Comparison of ENCODE assay signal across 13 mouse cellular contexts in the genomic region with DNA sequence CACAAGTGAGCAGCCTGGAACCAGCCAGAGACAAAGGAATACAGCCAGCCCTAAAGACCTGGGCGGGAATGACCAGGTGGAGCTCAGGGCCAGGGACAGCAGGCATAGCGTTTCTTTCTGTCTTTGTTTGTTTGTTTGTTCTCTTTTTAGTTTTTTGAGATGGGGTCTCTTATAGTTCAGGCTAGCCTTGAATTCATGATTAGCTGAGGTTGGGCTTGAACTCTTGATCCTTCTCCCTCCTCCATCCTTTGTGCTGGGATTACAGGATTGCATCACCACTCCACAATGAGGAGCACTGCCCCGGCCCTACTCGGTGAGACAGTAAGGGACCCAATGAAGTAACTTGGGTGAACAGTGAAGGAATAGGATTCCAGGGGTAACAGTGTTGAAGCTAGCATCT. TPM values are rescaled to one million over a fixed set of nuclear protein-coding genes. Genes with fewer than 3 reads are reported as not detected.
DNase-seq lines count a peak whose midpoint lies in the region; ATAC-seq and TF ChIP-seq lines count a peak whose summit lies in the region.
"Had no signal": no experiment of that assay in that cellular context is flagged by ENCODE, and none has a peak within 500 bp of the region (broad histone marks: within the 10 kb centered on the region; RNA-seq: fewer than 3 reads in every experiment).

No protein-coding gene starts in this region.

- H3K4me3 ChIP-seq in cerebellum, adult 2 months (replicated peaks; ENCODE audit: insufficient read depth, low read depth, low read length), result no peak overlapping the region
- H3K4me3 ChIP-seq in C2C12 (ENCODE audit: insufficient read depth, poor library complexity, severe bottlenecking), result no peak overlapping the region
- peak overlapping the region; percentile 25 for H3K4me3 ChIP-seq in forebrain, embryonic 16.5 days (replicated peaks; ENCODE audit: low read length)
- H3K4me3 ChIP-seq in midbrain, embryonic 13.5 days (replicated peaks), result peak overlapping the region; percentile 49

- H3K9ac ChIP-seq in forebrain, embryonic 16.5 days (replicated peaks; ENCODE audit: low read depth, low read length), result peak overlapping the region; percentile 4; the same call in 1 of the 2 replicates
- peak overlapping the region; percentile 65; the same call in 1 of the 2 replicates for H3K9ac ChIP-seq in midbrain, embryonic 13.5 days (replicated peaks)

- no peak for DNase-seq in cerebellum, adult 2 months
- DNase-seq in cerebellum, postnatal 36 days, result no peak
- DNase-seq in gastrocnemius, postnatal 14 days, result no peak
- no peak for DNase-seq in right cerebral cortex, adult 2 months (ENCODE audit: low spot score in 2 of 2)
- no peak for DNase-seq in lung, postnatal 10 days

- no peaks in the 10 kb centered on the region for H3K9me3 ChIP-seq in forebrain, embryonic 16.5 days (ENCODE audit: control insufficient read depth, low read length)
- H3K9me3 ChIP-seq in midbrain, embryonic 13.5 days, result no peaks in the 10 kb centered on the region

- no peak overlapping the region for H3ac ChIP-seq in C2C12 (ENCODE audit: control insufficient read depth, insufficient read length, low read depth)

- WGBS in cerebellum, adult 2 months, result 25% methylated on average over 4 of the region's 4 CpGs
- 18% methylated on average over 4 of the region's 4 CpGs for WGBS in forebrain, embryonic 16.5 days
- 8% methylated on average over 4 of the region's 4 CpGs for WGBS in midbrain, embryonic 13.5 days

- peaks cover 46% of the 10 kb centered on the region for H3K4me1 ChIP-seq in cerebellum, adult 2 months (ENCODE audit: control insufficient read depth, insufficient read depth, low read length)
- peaks cover 53% of the 10 kb centered on the region for H3K4me1 ChIP-seq in forebrain, embryonic 16.5 days (replicated peaks; ENCODE audit: control insufficient read depth, insufficient read depth, low read length)
- peaks cover 71% of the 10 kb centered on the region for H3K4me1 ChIP-seq in midbrain, embryonic 13.5 days (replicated peaks)

- peak overlapping the region; percentile 77 for H3K27ac ChIP-seq in cerebellum, adult 2 months (ENCODE audit: insufficient read depth, low read length)
- peak overlapping the region; percentile 94 for H3K27ac ChIP-seq in forebrain, embryonic 16.5 days (ENCODE audit: low read length)
- peak overlapping the region; percentile 99 for H3K27ac ChIP-seq in midbrain, embryonic 13.5 days
- H3K27ac ChIP-seq: gastrocnemius, adult 2 months had no signal

- no peaks in the 10 kb centered on the region for H3K36me3 ChIP-seq in C2C12 (ENCODE audit: control insufficient read depth, insufficient read depth)
- H3K36me3 ChIP-seq in forebrain, embryonic 16.5 days (ENCODE audit: control insufficient read depth, insufficient read depth), result no peaks in the 10 kb centered on the region
- no peaks in the 10 kb centered on the region for H3K36me3 ChIP-seq in midbrain, embryonic 13.5 days

- peak overlapping the region; percentile 46 for H3K4me2 ChIP-seq in forebrain, embryonic 16.5 days (ENCODE audit: low read length)
- peak overlapping the region; percentile 82 for H3K4me2 ChIP-seq in midbrain, embryonic 13.5 days (replicated peaks)

- H3K79me2 ChIP-seq in C2C12 (ENCODE audit: control insufficient read depth, insufficient read depth), result no peaks in the 10 kb centered on the region

- no peaks in the 10 kb centered on the region for H3K27me3 ChIP-seq in cerebellum, adult 2 months (ENCODE audit: control insufficient read depth, insufficient read depth, low read length)
- peaks cover 4% of the 10 kb centered on the region for H3K27me3 ChIP-seq in C2C12 (ENCODE audit: control insufficient read depth, insufficient read depth, insufficient read length)
- H3K27me3 ChIP-seq in forebrain, embryonic 16.5 days (replicated peaks; ENCODE audit: control insufficient read depth, insufficient read depth, low read length), result 0 out of 2 replicates have a peak, but pooled peaks cover 7% of the 10 kb centered on the region
- H3K27me3 ChIP-seq in midbrain, embryonic 13.5 days, result peaks cover 28% of the 10 kb centered on the region

- TF ChIP-seq POLR2A in cerebellum, adult 2 months (IDR thresholded peaks at IDR 0.05; ENCODE audit: borderline replicate concordance, insufficient read depth, low read length), result no peak

- intact Hi-C loops in gastrocnemius, postnatal 14 days (cut with DNase I; ENCODE audit: low total_unique reads), result no loop called here

- no peak for TF ChIP-seq CTCF in cerebellum, adult 2 months (IDR thresholded peaks at IDR 0.05; ENCODE audit: borderline replicate concordance, insufficient read depth, low read depth, low read length)
- TF ChIP-seq CTCF in C2C12 (IDR thresholded peaks at IDR 0.05; ENCODE audit: control insufficient read depth, insufficient read depth, insufficient read length), result no peak

- no peaks in the 10 kb centered on the region for H3K79me3 ChIP-seq in C2C12 (ENCODE audit: low read depth)

- ATAC-seq in forebrain, embryonic 16.5 days, result no peak
- ATAC-seq in midbrain, embryonic 13.5 days, result peak; percentile 22

TF ChIP-seq in C2C12, 6 proteins besides CTCF, POLR2A, EP300 and RAD21:
- TF ChIP-seq CEBPB (IDR thresholded peaks at IDR 0.05; ENCODE audit: low read depth) (peak; percentile 11), FOSL1 (IDR thresholded peaks at IDR 0.05; ENCODE audit: insufficient read depth, low read length, poor library complexity, severe bottlenecking) (no peak)

RNA-seq across cellular contexts. Expression of a gene that starts 1.1 kb away (rescaled TPM):
- 78.3 and 81.3 TPM in 2 replicates for polyA plus RNA-seq in cerebellum, adult 2 months (2012; rRNA removed)
- 0.49 TPM for polyA plus RNA-seq in C2C12 (2012; fragmentation: generic; extraction: Trizol)
- 18.5 and 19.4 TPM in 2 replicates for polyA plus RNA-seq in forebrain, embryonic 16.5 days (2015; fragmentation: Nextera tagmentation; extraction: Ambion mirVana)
- 30.1 and 33.6 TPM in 2 replicates for polyA plus RNA-seq in midbrain, embryonic 13.5 days (2015; fragmentation: Nextera tagmentation; extraction: Ambion mirVana)
- 1 to 10 TPM in 1 of 2 experiments, under 1 TPM in 1; 0.38 to 1.1 TPM for total RNA-seq in gastrocnemius, postnatal 14 days (2021)
- total RNA-seq: adrenal gland, adult 2 months; gastrocnemius, adult 2 months; liver, adult 2 months had no signal
- polyA plus RNA-seq: liver, adult 2 months had no signal

RNA-seq across cellular contexts. Expression of a gene that starts 4.0 kb away (rescaled TPM):
- 0.29 and 0.64 TPM in 2 replicates for polyA plus RNA-seq in cerebellum, adult 2 months (2012; rRNA removed)
- polyA plus RNA-seq in C2C12 (2012; fragmentation: generic; extraction: Trizol), result not detected
- polyA plus RNA-seq in forebrain, embryonic 16.5 days (2015; fragmentation: Nextera tagmentation; extraction: Ambion mirVana), result not detected in 2 replicates
- polyA plus RNA-seq in midbrain, embryonic 13.5 days (2015; fragmentation: Nextera tagmentation; extraction: Ambion mirVana), result not detected in 2 replicates
- total RNA-seq in gastrocnemius, postnatal 14 days (2021), result not detected
- total RNA-seq: adrenal gland, adult 2 months; gastrocnemius, adult 2 months; liver, adult 2 months had no signal
- polyA plus RNA-seq: adrenal gland, adult 2 months; heart, postnatal 0 days; large intestine, adult 2 months; liver, adult 2 months had no signal

RNA-seq across cellular contexts. Expression of a gene that starts 29.5 kb away (rescaled TPM):
- 4.9 and 5.1 TPM in 2 replicates for polyA plus RNA-seq in cerebellum, adult 2 months (2012; rRNA removed)
- polyA plus RNA-seq in C2C12 (2012; fragmentation: generic; extraction: Trizol), result 0.25 TPM
- polyA plus RNA-seq in forebrain, embryonic 16.5 days (2015; fragmentation: Nextera tagmentation; extraction: Ambion mirVana), result 0.26 and 0.66 TPM in 2 replicates
- 0.35 and 1.2 TPM in 2 replicates for polyA plus RNA-seq in midbrain, embryonic 13.5 days (2015; fragmentation: Nextera tagmentation; extraction: Ambion mirVana)
- total RNA-seq in gastrocnemius, postnatal 14 days (2021), result 1 to 10 TPM; 1.3 to 4.2 TPM

RNA-seq across cellular contexts. Expression of a gene that starts 56.3 kb away (rescaled TPM):
- 62.9 and 71.8 TPM in 2 replicates for polyA plus RNA-seq in cerebellum, adult 2 months (2012; rRNA removed)
- 0.75 TPM for polyA plus RNA-seq in C2C12 (2012; fragmentation: generic; extraction: Trizol)
- 6.1 and 7.0 TPM in 2 replicates for polyA plus RNA-seq in forebrain, embryonic 16.5 days (2015; fragmentation: Nextera tagmentation; extraction: Ambion mirVana)
- 5.9 and 7.1 TPM in 2 replicates for polyA plus RNA-seq in midbrain, embryonic 13.5 days (2015; fragmentation: Nextera tagmentation; extraction: Ambion mirVana)
- 10 to 100 TPM; 39.1 to 43.0 TPM for total RNA-seq in gastrocnemius, postnatal 14 days (2021)

Comparison
In these comparisons a context has a peak if more than half of its experiments do, and no peak if none do; other contexts are left out.
1. H3K4me3 ChIP-seq: peak in forebrain, embryonic 16.5 days (single experiment) and midbrain, embryonic 13.5 days (single experiment); none in cerebellum, adult 2 months (single experiment) and C2C12 (single experiment).
2. RNA of a gene that starts 1.1 kb away (polyA plus RNA-seq): 78.3 to 81.3 TPM in cerebellum, adult 2 months, 30.1 to 33.6 TPM in midbrain, embryonic 13.5 days and 18.5 to 19.4 TPM in forebrain, embryonic 16.5 days; 0.49 TPM in C2C12 (single experiment); every median in the first group is over 10 times any median in the second.
3. Peak in every context shown above with its lines, with median percentiles within 50 percentile points of each other: H3K27ac ChIP-seq.